Mouse (Mus musculus) kidney, postnatal 36 days (tissue): ENCODE measurements around the gene Suv39h1.
A peak's percentile ranks its signal among the peaks of the same experiment; 100 is the strongest.
"Not testable (repeated sequence)": the region's sequence is repeated elsewhere in the genome, so short reads cannot be mapped to it uniquely, and the experiment has no call there.

ENCODE experiments used
- DNase-seq, 2 experiments: peaks; one replicate each; pipeline ENCODE4 v3.0.0; 2021 to 2022; ENCODE audit warnings: mixed read lengths in 2 of 2

Gene Suv39h1

GRCm38 (mm10) chrX:8074430-8075014 is at the start of gene Suv39h1:
TSS of gene Suv39h1 (minus strand) at chrX:8074760.
- peak; percentile 93 to 96 for DNase-seq

GRCm38 (mm10) chrX:8123821-8124470 is 49.4 kb upstream of the Suv39h1 start:
- no peak for DNase-seq

GRCm38 (mm10) chrX:8117264-8117663 is 42.7 kb upstream of the Suv39h1 start:
- no peak for DNase-seq

GRCm38 (mm10) chrX:8115275-8115674 is 40.7 kb upstream of the Suv39h1 start:
- DNase-seq: no peak

- DNase-seq: no peak
Observed at GRCm38 (mm10) chrX:8105019-8105418, 30.5 kb upstream of the Suv39h1 start.

GRCm38 (mm10) chrX:8102213-8102668 is 27.7 kb upstream of the Suv39h1 start:
- no peak for DNase-seq

GRCm38 (mm10) chrX:8101017-8101416 is 26.5 kb upstream of the Suv39h1 start:
- DNase-seq: peak in 1 of 2 experiments; percentile 7

- no peak for DNase-seq
Observed at GRCm38 (mm10) chrX:8099435-8099834, 24.9 kb upstream of the Suv39h1 start.

GRCm38 (mm10) chrX:8096787-8097242 is 22.3 kb upstream of the Suv39h1 start:
- peak; percentile 97 to 98 for DNase-seq

- peak; percentile 69 to 82 for DNase-seq
Observed at GRCm38 (mm10) chrX:8096068-8096786, 21.7 kb upstream of the Suv39h1 start.

- DNase-seq: no peak
Observed at GRCm38 (mm10) chrX:8095546-8095945, 21.0 kb upstream of the Suv39h1 start.

GRCm38 (mm10) chrX:8090954-8091347 is 16.4 kb upstream of the Suv39h1 start:
- not testable (repeated sequence) for DNase-seq

GRCm38 (mm10) chrX:8090346-8090953 is 15.9 kb upstream of the Suv39h1 start, which contains the start of gene Was:
TSS of gene Was (minus strand) at chrX:8090498.
- no peak for DNase-seq

GRCm38 (mm10) chrX:8089746-8090145 is 15.2 kb upstream of the Suv39h1 start:
- DNase-seq: no peak

GRCm38 (mm10) chrX:8085611-8086010 is 11.1 kb upstream of the Suv39h1 start:
- no peak for DNase-seq

GRCm38 (mm10) chrX:8084771-8085259 is 10.3 kb upstream of the Suv39h1 start:
- no peak for DNase-seq

GRCm38 (mm10) chrX:8075104-8075503 is 544 bp upstream of the Suv39h1 start:
- no peak for DNase-seq

- DNase-seq: peak in 1 of 2 experiments; percentile 17
Observed at GRCm38 (mm10) chrX:8073881-8074429, 605 bp downstream of the Suv39h1 start.

GRCm38 (mm10) chrX:8069166-8069565 is 5.4 kb downstream of the Suv39h1 start:
- no peak for DNase-seq

- not testable (repeated sequence) for DNase-seq
Observed at GRCm38 (mm10) chrX:8051044-8051781, 23.3 kb downstream of the Suv39h1 start.

GRCm38 (mm10) chrX:8033009-8033408 is 41.6 kb downstream of the Suv39h1 start:
- DNase-seq: no peak

- DNase-seq: no peak
Observed at GRCm38 (mm10) chrX:8026811-8027210, 47.7 kb downstream of the Suv39h1 start.
